Mouse (Mus musculus) liver, embryonic 11.5 days (tissue): ENCODE data around the gene Amacr. TPM values are rescaled to one million over a fixed set of nuclear protein-coding genes. Genes with fewer than 3 reads are reported as not detected.
A peak's percentile ranks its signal among the peaks of the same experiment; 100 is the strongest.

Source experiments
- ATAC-seq: fragments of 200-750 bp; cut with Nextera tagmentation; replicated peaks from 2 replicates; pipeline ENCODE4 v1.8.0; 2017; ENCODE audit warnings: moderate number of reproducible peaks, mild to moderate bottlenecking, moderate TSS enrichment, moderate library complexity; ENCODE audit not compliant: low FRiP score
- DNase-seq: peaks from one replicate; pipeline ENCODE4 v3.0.0-alpha.2; 2017; ENCODE audit warnings: low spot score
- H3K27ac ChIP-seq: fragments of 300-500 bp; sonication (generic); 2 replicates; pipeline ENCODE4 v1.5.1; 2014; ENCODE audit warnings: mild to moderate bottlenecking, low read depth, low read length, control low read depth
- H3K27me3 ChIP-seq: fragments of 300-500 bp; sonication (generic); replicated peaks from 2 replicates; pipeline ENCODE4 v1.6.1; 2014; ENCODE audit warnings: low read length, mixed read lengths; ENCODE audit not compliant: control insufficient read depth, insufficient read depth
- H3K36me3 ChIP-seq: fragments of 300-500 bp; sonication (generic); 2 replicates; pipeline ENCODE4 v1.6.1; 2014; ENCODE audit warnings: mild to moderate bottlenecking, low read length, moderate library complexity, mixed read lengths; ENCODE audit not compliant: control insufficient read depth, insufficient read depth
- H3K4me1 ChIP-seq: fragments of 300-500 bp; sonication (generic); replicated peaks from 2 replicates; pipeline ENCODE4 v1.6.1; 2014; ENCODE audit warnings: low read length, mixed read lengths; ENCODE audit not compliant: control insufficient read depth, insufficient read depth
- H3K4me2 ChIP-seq: fragments of 300-500 bp; sonication (generic); 2 replicates; pipeline ENCODE4 v1.6.1; 2014; ENCODE audit warnings: mild to moderate bottlenecking, control low read depth, moderate library complexity
- H3K4me3 ChIP-seq: fragments of 300-500 bp; sonication (generic); 2 replicates; pipeline ENCODE4 v1.5.1; 2014; ENCODE audit warnings: low read depth, low read length, control low read depth
- H3K9ac ChIP-seq: fragments of 300-500 bp; sonication (generic); 2 replicates; pipeline ENCODE4 v1.6.1; 2014; ENCODE audit warnings: low read depth, low read length, control low read depth
- H3K9me3 ChIP-seq: fragments of 300-500 bp; sonication (generic); 2 replicates; pipeline ENCODE4 v1.6.1; 2016; ENCODE audit warnings: low read length, inconsistent platforms, mixed read lengths; ENCODE audit not compliant: control insufficient read depth
- whole genome bisulfite sequencing: fragments of 180-500 bp; shearing (Covaris S2); extraction: QIAGEN DNeasy Blood & Tissue Kit; methylation state at CpG from one replicate; pipeline ENCODE4 v1.1.7; 2014; 5-methylcytosine and 5-hydroxymethylcytosine counted together
- polyA plus RNA-seq: library from polyadenylated mRNA; unstranded; fragments of >200 nt; fragmentation: Nextera tagmentation; extraction: Ambion mirVana; gene quantifications from 2 replicates; pipeline ENCODE4 v1.2.1, GENCODE M21; 2014

Amacr gene
- polyA plus RNA-seq, 1 experiment from 2014 or later: 17.9 TPM

- H3K9me3 ChIP-seq: no peaks in the 10 kb centered on the region
- peaks cover 41% of the 10 kb centered on the region for H3K27me3 ChIP-seq
- peaks cover 6% of the 10 kb centered on the region for H3K4me1 ChIP-seq
- peak overlapping the region; percentile 35 for H3K4me3 ChIP-seq
- DNase-seq: peak; percentile 37
- no peak overlapping the region for H3K9ac ChIP-seq
- no peak overlapping the region for H3K27ac ChIP-seq
- no peaks in the 10 kb centered on the region for H3K36me3 ChIP-seq
- no peak for ATAC-seq
- 13% methylated on average over 8 of the region's 8 CpGs for WGBS
- peak overlapping the region; percentile 61 for H3K4me2 ChIP-seq
Observed at GRCm38 (mm10) chr15:11037376-11037695, 55.8 kb downstream of the Amacr start.

GRCm38 (mm10) chr15:11037711-11038110 lies 56.2 kb downstream of the Amacr start, which contains the start of gene Rxfp3:
Gene Rxfp3, minus strand, starts transcription at chr15:11037991.
- peaks cover 41% of the 10 kb centered on the region for H3K27me3 ChIP-seq
- H3K4me1 ChIP-seq: peaks cover 6% of the 10 kb centered on the region
- DNase-seq (no peak), ATAC-seq (no peak)
- H3K9ac ChIP-seq: no peak within 1 kb of the TSS
- 8% methylated on average over 16 of the region's 16 CpGs for WGBS
- peak within 1 kb of the TSS; percentile 61 for H3K4me2 ChIP-seq
- no peaks in the 10 kb centered on the region for H3K9me3 ChIP-seq
- no peaks in the 10 kb centered on the region for H3K36me3 ChIP-seq
- peak within 1 kb of the TSS; percentile 35 for H3K4me3 ChIP-seq
- H3K27ac ChIP-seq: no peak within 1 kb of the TSS

DNA sequence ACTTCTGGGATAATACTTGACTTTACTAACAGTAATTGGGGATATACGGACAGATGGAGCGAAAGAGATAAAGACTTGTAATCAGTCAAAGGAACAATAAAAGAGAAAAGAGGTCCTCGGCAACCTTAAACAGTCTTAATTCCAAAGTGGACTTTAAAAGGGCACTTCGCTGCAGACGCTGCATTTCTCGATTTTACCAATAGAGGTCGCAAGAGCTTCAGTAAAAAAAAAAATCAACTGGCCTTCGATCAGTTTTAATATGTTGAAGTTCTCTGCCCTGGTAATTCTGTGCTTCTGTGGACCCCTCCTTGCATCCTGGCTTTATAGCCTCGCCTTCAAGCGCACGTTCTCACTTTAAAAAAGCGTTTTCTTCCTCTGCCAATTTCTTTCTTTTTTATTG lies 56.9 kb downstream of the Amacr start:
- no peaks in the 10 kb centered on the region for H3K9me3 ChIP-seq
- DNase-seq (no peak), ATAC-seq (no peak)
- H3K27ac ChIP-seq: no peak overlapping the region
- H3K4me3 ChIP-seq: no peak overlapping the region
- H3K9ac ChIP-seq: no peak overlapping the region
- H3K27me3 ChIP-seq: peaks cover 41% of the 10 kb centered on the region
- H3K36me3 ChIP-seq: no peaks in the 10 kb centered on the region
- WGBS: 3% methylated on average over 12 of the region's 12 CpGs
- H3K4me1 ChIP-seq: peaks cover 6% of the 10 kb centered on the region
- no peak overlapping the region for H3K4me2 ChIP-seq

DNA sequence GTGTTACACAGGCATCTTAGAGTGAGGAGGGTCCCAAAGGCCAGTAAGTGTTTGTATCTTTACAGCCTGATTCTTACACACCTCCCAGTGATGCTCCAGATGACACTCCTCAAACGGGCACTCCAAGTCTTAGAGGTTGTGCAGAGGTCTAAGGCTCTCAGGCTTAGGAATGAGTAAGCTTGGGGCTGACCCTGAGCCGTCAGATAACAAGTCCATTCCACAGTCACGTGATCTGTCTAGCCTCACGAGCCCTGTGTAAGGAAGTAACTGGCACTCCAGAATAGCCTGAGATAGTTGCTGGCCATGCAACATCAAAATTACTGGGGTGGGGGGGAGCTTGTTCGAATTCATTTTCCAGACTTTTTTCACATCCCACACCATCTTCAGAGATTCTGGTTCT lies 58.5 kb downstream of the Amacr start:
- H3K4me1 ChIP-seq: peaks cover 6% of the 10 kb centered on the region
- no peak overlapping the region for H3K4me2 ChIP-seq
- no peaks in the 10 kb centered on the region for H3K36me3 ChIP-seq
- no peak for DNase-seq
- no peak for ATAC-seq
- no peak overlapping the region for H3K4me3 ChIP-seq
- peaks cover 33% of the 10 kb centered on the region for H3K27me3 ChIP-seq
- WGBS: 32% methylated on average over 5 of the region's 5 CpGs
- H3K9ac ChIP-seq: no peak overlapping the region
- H3K9me3 ChIP-seq: no peaks in the 10 kb centered on the region
- H3K27ac ChIP-seq: no peak overlapping the region

DNA sequence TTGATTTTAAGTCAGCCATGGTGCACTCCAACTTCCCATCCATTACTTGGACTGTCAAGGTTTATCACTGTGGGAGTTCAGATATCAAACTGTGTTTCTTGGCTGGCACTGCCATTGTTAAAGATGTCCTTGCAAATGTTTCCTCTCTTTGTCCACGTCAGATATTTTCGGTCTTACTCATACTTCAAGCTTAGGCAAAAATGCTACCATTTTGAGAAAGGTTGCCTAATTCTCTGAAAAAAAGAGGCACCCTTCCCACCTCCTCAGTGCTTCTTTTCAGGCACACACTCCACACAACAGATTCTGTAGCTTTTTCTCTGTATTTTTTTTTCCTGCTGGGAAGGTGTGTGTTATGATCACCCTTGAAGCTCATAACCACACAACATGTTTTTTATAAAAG lies 59.7 kb downstream of the Amacr start:
- ATAC-seq (no peak), DNase-seq (no peak)
- no peaks in the 10 kb centered on the region for H3K9me3 ChIP-seq
- no peak overlapping the region for H3K27ac ChIP-seq
- H3K4me3 ChIP-seq: no peak overlapping the region
- no peak overlapping the region for H3K4me2 ChIP-seq
- H3K9ac ChIP-seq: no peak overlapping the region
- H3K36me3 ChIP-seq: no peaks in the 10 kb centered on the region
- peaks cover 21% of the 10 kb centered on the region for H3K27me3 ChIP-seq
- H3K4me1 ChIP-seq: peaks cover 4% of the 10 kb centered on the region
- 86% methylated on average over 2 of the region's 2 CpGs for WGBS

DNA sequence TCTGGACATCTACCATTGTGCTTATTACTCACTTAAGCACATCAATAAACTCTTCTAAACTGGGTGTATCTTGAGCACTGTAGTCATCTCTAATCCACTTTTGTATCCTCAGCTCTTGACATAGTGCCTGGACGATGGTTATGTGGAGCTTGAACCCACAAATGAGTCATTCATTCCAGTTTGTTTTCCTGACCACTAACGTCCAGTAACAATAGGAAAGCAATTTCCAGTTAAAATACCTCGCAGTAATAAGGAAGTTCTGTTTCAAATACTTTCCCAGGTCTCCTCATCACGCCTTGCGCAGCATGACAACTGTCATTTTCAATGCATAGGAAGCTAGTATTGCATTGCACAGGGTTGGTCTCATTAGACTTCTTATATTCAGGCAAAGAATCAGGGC lies 61.3 kb downstream of the Amacr start:
- H3K4me3 ChIP-seq: no peak overlapping the region
- WGBS: 66% methylated on average over 5 of the region's 5 CpGs
- H3K9me3 ChIP-seq: no peaks in the 10 kb centered on the region
- H3K4me2 ChIP-seq: no peak overlapping the region
- no peak overlapping the region for H3K9ac ChIP-seq
- no peaks in the 10 kb centered on the region for H3K36me3 ChIP-seq
- H3K4me1 ChIP-seq: no peaks in the 10 kb centered on the region
- H3K27me3 ChIP-seq: peaks cover 5% of the 10 kb centered on the region
- DNase-seq (no peak), ATAC-seq (no peak)
- no peak overlapping the region for H3K27ac ChIP-seq

Other genes with a start within 250 kb of the Amacr start
- 0.69 and 0.96 TPM in 2 replicates for gene C1qtnf3, start 29.4 kb upstream of the Amacr start, polyA plus RNA-seq
- gene Slc45a2, start 19.0 kb downstream of the Amacr start, polyA plus RNA-seq: 0.05 and 0.09 TPM in 2 replicates
- gene Rxfp3, start 56.2 kb downstream of the Amacr start, polyA plus RNA-seq: 0.12 and 0.26 TPM in 2 replicates
- 1.4 TPM in 2 replicates for gene Adamts12, start 83.0 kb downstream of the Amacr start, polyA plus RNA-seq